Mouse (Mus musculus): Measurements from ENCODE around the gene Cbr3. TPM values are rescaled to one million over a fixed set of nuclear protein-coding genes. Genes with fewer than 3 reads are reported as not detected.

The Cbr3 gene
- polyA plus RNA-seq, 1 experiment from 2014 or later, result 0.81 TPM

- H3K36me3 ChIP-seq (replicated peaks; ENCODE audit: insufficient read depth, low read length), result peaks cover 4% of the 10 kb centered on the region
- H3K27me3 ChIP-seq (ENCODE audit: insufficient read depth, low read length), result no peaks in the 10 kb centered on the region
- TF ChIP-seq EP300 (IDR thresholded peaks at IDR 0.05; ENCODE audit: low read depth), result no peak
- no peak for TF ChIP-seq CTCF (IDR thresholded peaks at IDR 0.05; ENCODE audit: low read depth)
- H3K4me2 ChIP-seq (ENCODE audit: low read depth, low read length), result peak overlapping the region; percentile 16; the same call in 1 of the 2 replicates
- H3K4me1 ChIP-seq (ENCODE audit: insufficient read depth), result peaks cover 35% of the 10 kb centered on the region
- H3K9ac ChIP-seq (replicated peaks), result no peak overlapping the region
- no peak for ATAC-seq
- no peaks in the 10 kb centered on the region for H3K9me3 ChIP-seq (ENCODE audit: low read length)
- 36% methylated on average over 5 of the region's 5 CpGs for WGBS (ENCODE audit: insufficient replicate concordance)
- peak; percentile 43 for DNase-seq
- H3K27ac ChIP-seq (ENCODE audit: low read depth), result peak overlapping the region; percentile 39; the same call in 1 of the 2 replicates
- no peak overlapping the region for H3K4me3 ChIP-seq (ENCODE audit: low read depth, low read length)
Measured at GRCm38 (mm10) chr16:93714426-93714825, 31.4 kb downstream of the Cbr3 start.

GRCm38 (mm10) chr16:93715826-93716225 is 32.8 kb downstream of the Cbr3 start:
- no peak for DNase-seq
- Histone ChIP-seq H3K4me2 (ENCODE audit: low read depth, low read length) (peak overlapping the region; percentile 15; the same call in 1 of the 2 replicates), H3K9ac (replicated peaks) (no peak overlapping the region), H3K27me3 (ENCODE audit: insufficient read depth, low read length) (no peaks in the 10 kb centered on the region), H3K4me1 (ENCODE audit: insufficient read depth) (peaks cover 35% of the 10 kb centered on the region), H3K4me3 (ENCODE audit: low read depth, low read length) (no peak overlapping the region), H3K36me3 (replicated peaks; ENCODE audit: insufficient read depth, low read length) (peaks cover 4% of the 10 kb centered on the region), H3K27ac (ENCODE audit: low read depth) (0 out of 2 replicates have a peak overlapping the region, but pooled peaks have one; percentile 29), H3K9me3 (ENCODE audit: low read length) (no peaks in the 10 kb centered on the region)
- ATAC-seq, result no peak
- TF ChIP-seq EP300 (IDR thresholded peaks at IDR 0.05; ENCODE audit: low read depth) (no peak), CTCF (IDR thresholded peaks at IDR 0.05; ENCODE audit: low read depth) (no peak)
- 68% methylated on average over 6 of the region's 6 CpGs for WGBS (ENCODE audit: insufficient replicate concordance)

- H3K4me1 ChIP-seq (ENCODE audit: insufficient read depth), result peaks cover 43% of the 10 kb centered on the region
- DNase-seq (peak; percentile 79), ATAC-seq (peak; percentile 83)
- TF ChIP-seq CTCF (IDR thresholded peaks at IDR 0.05; ENCODE audit: low read depth) (no peak), EP300 (IDR thresholded peaks at IDR 0.05; ENCODE audit: low read depth) (peak; percentile 41; the same call in 1 of the 2 replicates)
- H3K4me2 ChIP-seq (ENCODE audit: low read depth, low read length), result no peak overlapping the region
- H3K4me3 ChIP-seq (ENCODE audit: low read depth, low read length), result no peak overlapping the region
- WGBS (ENCODE audit: insufficient replicate concordance), result 45% methylated on average over 5 of the region's 5 CpGs
- peak overlapping the region; percentile 57 for H3K27ac ChIP-seq (ENCODE audit: low read depth)
- peaks cover 4% of the 10 kb centered on the region for H3K36me3 ChIP-seq (replicated peaks; ENCODE audit: insufficient read depth, low read length)
- H3K9ac ChIP-seq (replicated peaks), result no peak overlapping the region; the same call in 1 of the 2 replicates
- no peaks in the 10 kb centered on the region for H3K9me3 ChIP-seq (ENCODE audit: low read length)
- no peaks in the 10 kb centered on the region for H3K27me3 ChIP-seq (ENCODE audit: insufficient read depth, low read length)
Measured at GRCm38 (mm10) chr16:93717299-93717703, 34.3 kb downstream of the Cbr3 start.

GRCm38 (mm10) chr16:93721771-93722170 is 38.8 kb downstream of the Cbr3 start:
- no peak overlapping the region for H3K4me3 ChIP-seq (ENCODE audit: low read depth, low read length)
- H3K27me3 ChIP-seq (ENCODE audit: insufficient read depth, low read length), result no peaks in the 10 kb centered on the region
- ATAC-seq (peak; percentile 5; the same call in 1 of the 2 replicates), DNase-seq (no peak)
- H3K9me3 ChIP-seq (ENCODE audit: low read length), result no peaks in the 10 kb centered on the region
- H3K36me3 ChIP-seq (replicated peaks; ENCODE audit: insufficient read depth, low read length), result 0 out of 2 replicates have a peak, but pooled peaks cover 2% of the 10 kb centered on the region
- WGBS (ENCODE audit: insufficient replicate concordance), result 45% methylated on average over 5 of the region's 5 CpGs
- H3K4me2 ChIP-seq (ENCODE audit: low read depth, low read length), result no peak overlapping the region
- TF ChIP-seq CTCF (IDR thresholded peaks at IDR 0.05; ENCODE audit: low read depth) (no peak), EP300 (IDR thresholded peaks at IDR 0.05; ENCODE audit: low read depth) (no peak)
- H3K4me1 ChIP-seq (ENCODE audit: insufficient read depth), result peaks cover 28% of the 10 kb centered on the region
- no peak overlapping the region for H3K9ac ChIP-seq (replicated peaks)
- no peak overlapping the region for H3K27ac ChIP-seq (ENCODE audit: low read depth)

- WGBS (ENCODE audit: insufficient replicate concordance), result 51% methylated on average over 2 of the region's 2 CpGs
- Histone ChIP-seq H3K36me3 (replicated peaks; ENCODE audit: insufficient read depth, low read length) (0 out of 2 replicates have a peak, but pooled peaks cover 2% of the 10 kb centered on the region), H3K27me3 (ENCODE audit: insufficient read depth, low read length) (no peaks in the 10 kb centered on the region), H3K4me1 (ENCODE audit: insufficient read depth) (peaks cover 21% of the 10 kb centered on the region), H3K9me3 (ENCODE audit: low read length) (no peaks in the 10 kb centered on the region), H3K4me2 (ENCODE audit: low read depth, low read length) (no peak overlapping the region), H3K4me3 (ENCODE audit: low read depth, low read length) (no peak overlapping the region), H3K9ac (replicated peaks) (no peak overlapping the region), H3K27ac (ENCODE audit: low read depth) (no peak overlapping the region)
- ATAC-seq (no peak), DNase-seq (no peak)
- TF ChIP-seq EP300 (IDR thresholded peaks at IDR 0.05; ENCODE audit: low read depth), result no peak
- no peak for TF ChIP-seq CTCF (IDR thresholded peaks at IDR 0.05; ENCODE audit: low read depth)
Measured at GRCm38 (mm10) chr16:93722476-93722875, 39.5 kb downstream of the Cbr3 start.

- peak; percentile 64 for ATAC-seq
- no peaks in the 10 kb centered on the region for H3K27me3 ChIP-seq (ENCODE audit: insufficient read depth, low read length)
- no peaks in the 10 kb centered on the region for H3K9me3 ChIP-seq (ENCODE audit: low read length)
- H3K4me2 ChIP-seq (ENCODE audit: low read depth, low read length), result no peak overlapping the region
- peaks cover 34% of the 10 kb centered on the region for H3K4me1 ChIP-seq (ENCODE audit: insufficient read depth)
- no peak for DNase-seq
- 0 out of 2 replicates have a peak, but pooled peaks cover 2% of the 10 kb centered on the region for H3K36me3 ChIP-seq (replicated peaks; ENCODE audit: insufficient read depth, low read length)
- H3K4me3 ChIP-seq (ENCODE audit: low read depth, low read length), result no peak overlapping the region
- TF ChIP-seq CTCF (IDR thresholded peaks at IDR 0.05; ENCODE audit: low read depth) (no peak), EP300 (IDR thresholded peaks at IDR 0.05; ENCODE audit: low read depth) (no peak)
- peak overlapping the region; percentile 49; the same call in 1 of the 2 replicates for H3K27ac ChIP-seq (ENCODE audit: low read depth)
- WGBS (ENCODE audit: insufficient replicate concordance), result 55% methylated on average over 8 of the region's 8 CpGs
- H3K9ac ChIP-seq (replicated peaks), result no peak overlapping the region
Measured at GRCm38 (mm10) chr16:93725417-93726144, 42.6 kb downstream of the Cbr3 start.

Data from liver, postnatal 0 days (tissue).